Comparison of ENCODE assay signal across 27 mouse cellular contexts in genomic region chr5:52449187-52449586, GRCm38 (mm10). TPM values are rescaled to one million over a fixed set of nuclear protein-coding genes. Genes with fewer than 3 reads are reported as not detected.
DNase-seq lines count a peak whose midpoint lies in the region; ATAC-seq and TF ChIP-seq lines count a peak whose summit lies in the region.
"Had no signal": no experiment of that assay in that cellular context is flagged by ENCODE, and none has a peak within 500 bp of the region (broad histone marks: within the 10 kb centered on the region; RNA-seq: fewer than 3 reads in every experiment).

No protein-coding gene starts in this region.

- H3K9ac ChIP-seq in kidney, postnatal 0 days (ENCODE audit: low read depth, low read length), result no peak overlapping the region
- H3K9ac ChIP-seq in midbrain, embryonic 14.5 days (replicated peaks; ENCODE audit: low read length), result no peak overlapping the region
- no peak overlapping the region for H3K9ac ChIP-seq in intestine, postnatal 0 days (ENCODE audit: low read depth, low read length)
- H3K9ac ChIP-seq: embryonic facial prominence, embryonic 15.5 days; forebrain, embryonic 15.5 days; heart, embryonic 12.5 days; limb, embryonic 13.5 days; liver, embryonic 12.5 days had no signal

- no peak for ATAC-seq in kidney, postnatal 0 days (replicated peaks; ENCODE audit: low FRiP score, low read depth)
- ATAC-seq in midbrain, embryonic 14.5 days (ENCODE audit: low FRiP score, low TSS enrichment), result peak; percentile 25; the same call in 1 of the 2 replicates
- no peak for ATAC-seq in intestine, postnatal 0 days
- ATAC-seq: forebrain, embryonic 15.5 days; liver, embryonic 12.5 days had no signal

- peak; percentile 14 for DNase-seq in gastrocnemius, postnatal 14 days
- no peak for DNase-seq in gastrocnemius, postnatal 36 days
- DNase-seq in kidney, postnatal 0 days (ENCODE audit: low spot score), result no peak
- no peak for DNase-seq in kidney, adult 18-20 months
- peak; percentile 61 for DNase-seq in brain, adult 2 months (ENCODE audit: low read depth, low spot score)
- peak; percentile 57 for DNase-seq in midbrain, embryonic 14.5 days
- DNase-seq in ovary, postnatal 10 days (ENCODE audit: low spot score), result no peak
- DNase-seq: adrenal gland, adult 2 months; B cell, adult 2 months; cerebellum, adult 9-10 months; heart, postnatal 10 days; kidney, adult 11 months; lung, adult 2 months; lung, postnatal 14 days; right cerebral cortex, postnatal 25 days; spleen, adult 18-20 months had no signal

- intact Hi-C loops in gastrocnemius, postnatal 14 days (cut with DNase I; ENCODE audit: low total_unique reads), result no loop called here
- intact Hi-C loops in gastrocnemius, postnatal 36 days (cut with DNase I), result no loop called here

- 0 out of 2 replicates have a peak, but pooled peaks have one; percentile 2 for TF ChIP-seq CTCF in kidney, postnatal 0 days (IDR thresholded peaks at IDR 0.05; ENCODE audit: low read depth)
- TF ChIP-seq CTCF in intestine, postnatal 0 days (IDR thresholded peaks at IDR 0.05; ENCODE audit: low read depth), result no peak

- H3K4me3 ChIP-seq in kidney, postnatal 0 days (replicated peaks; ENCODE audit: low read depth, low read length), result no peak overlapping the region
- no peak overlapping the region for H3K4me3 ChIP-seq in midbrain, embryonic 14.5 days (replicated peaks; ENCODE audit: low read depth, low read length)
- no peak overlapping the region for H3K4me3 ChIP-seq in intestine, postnatal 0 days (ENCODE audit: low read depth, low read length)
- H3K4me3 ChIP-seq: embryonic facial prominence, embryonic 15.5 days; forebrain, embryonic 15.5 days; heart, embryonic 12.5 days; limb, embryonic 13.5 days; liver, embryonic 12.5 days had no signal

- no peaks in the 10 kb centered on the region for H3K4me1 ChIP-seq in kidney, postnatal 0 days (replicated peaks; ENCODE audit: insufficient read depth, low read length)
- no peaks in the 10 kb centered on the region for H3K4me1 ChIP-seq in midbrain, embryonic 14.5 days (ENCODE audit: control insufficient read depth, insufficient read depth, low read length)
- no peaks in the 10 kb centered on the region for H3K4me1 ChIP-seq in intestine, postnatal 0 days (replicated peaks; ENCODE audit: control insufficient read depth, insufficient read depth, low read length)
- H3K4me1 ChIP-seq: embryonic facial prominence, embryonic 15.5 days; forebrain, embryonic 15.5 days; heart, embryonic 12.5 days; limb, embryonic 13.5 days; liver, embryonic 12.5 days had no signal

- H3K4me2 ChIP-seq in kidney, postnatal 0 days (ENCODE audit: low read length), result no peak overlapping the region
- H3K4me2 ChIP-seq in midbrain, embryonic 14.5 days (ENCODE audit: low read length), result no peak overlapping the region
- no peak overlapping the region for H3K4me2 ChIP-seq in intestine, postnatal 0 days (replicated peaks; ENCODE audit: low read depth)
- H3K4me2 ChIP-seq: embryonic facial prominence, embryonic 15.5 days; forebrain, embryonic 15.5 days; heart, embryonic 12.5 days; limb, embryonic 13.5 days; liver, embryonic 12.5 days had no signal

- no peaks in the 10 kb centered on the region for H3K36me3 ChIP-seq in kidney, postnatal 0 days (ENCODE audit: insufficient read depth, low read length)
- no peaks in the 10 kb centered on the region for H3K36me3 ChIP-seq in midbrain, embryonic 14.5 days (ENCODE audit: control insufficient read depth, insufficient read depth, low read length)
- H3K36me3 ChIP-seq in intestine, postnatal 0 days (ENCODE audit: control insufficient read depth, insufficient read depth), result no peaks in the 10 kb centered on the region
- H3K36me3 ChIP-seq: embryonic facial prominence, embryonic 15.5 days; forebrain, embryonic 15.5 days; G1E; heart, embryonic 12.5 days; limb, embryonic 13.5 days; liver, embryonic 12.5 days had no signal

- no peaks in the 10 kb centered on the region for H3K9me3 ChIP-seq in kidney, postnatal 0 days (replicated peaks; ENCODE audit: low read length)
- H3K9me3 ChIP-seq in midbrain, embryonic 14.5 days (ENCODE audit: control insufficient read depth, low read length), result no peaks in the 10 kb centered on the region
- no peaks in the 10 kb centered on the region for H3K9me3 ChIP-seq in intestine, postnatal 0 days (ENCODE audit: control insufficient read depth)
- H3K9me3 ChIP-seq: embryonic facial prominence, embryonic 15.5 days; forebrain, embryonic 15.5 days; heart, embryonic 12.5 days; limb, embryonic 13.5 days; liver, embryonic 12.5 days had no signal

- no peak overlapping the region for H3K27ac ChIP-seq in kidney, postnatal 0 days
- no peak overlapping the region for H3K27ac ChIP-seq in midbrain, embryonic 14.5 days (replicated peaks; ENCODE audit: low read depth, low read length)
- no peak overlapping the region for H3K27ac ChIP-seq in intestine, postnatal 0 days (ENCODE audit: low read depth, low read length)
- H3K27ac ChIP-seq: embryonic facial prominence, embryonic 15.5 days; forebrain, embryonic 15.5 days; limb, embryonic 13.5 days; liver, embryonic 12.5 days had no signal

- 51% methylated on average over 8 of the region's 8 CpGs for WGBS in kidney, postnatal 0 days
- WGBS in midbrain, embryonic 14.5 days, result 68% methylated on average over 8 of the region's 8 CpGs
- 82% methylated on average over 8 of the region's 8 CpGs for WGBS in intestine, postnatal 0 days

- no peaks in the 10 kb centered on the region for H3K27me3 ChIP-seq in kidney, postnatal 0 days (ENCODE audit: insufficient read depth, low read length)
- no peaks in the 10 kb centered on the region for H3K27me3 ChIP-seq in midbrain, embryonic 14.5 days (ENCODE audit: control insufficient read depth, insufficient read depth, low read length)
- no peaks in the 10 kb centered on the region for H3K27me3 ChIP-seq in intestine, postnatal 0 days (replicated peaks; ENCODE audit: control insufficient read depth, insufficient read depth, low read length)
- H3K27me3 ChIP-seq: CH12.LX; embryonic facial prominence, embryonic 15.5 days; forebrain, embryonic 15.5 days; heart, embryonic 12.5 days; limb, embryonic 13.5 days; liver, embryonic 12.5 days had no signal

RNA-seq across cellular contexts. Expression of gene Ccdc149, which starts 22.1 kb away (rescaled TPM):
- total RNA-seq in gastrocnemius, postnatal 14 days (2021), result 1 to 10 TPM; 2.2 to 2.6 TPM
- 1 to 10 TPM; 1.3 to 1.5 TPM for total RNA-seq in gastrocnemius, postnatal 36 days (2021)
- 3.5 and 3.6 TPM in 2 replicates for polyA plus RNA-seq in kidney, postnatal 0 days (2015; fragmentation: Nextera tagmentation; extraction: Ambion mirVana)
- 9.3 and 9.5 TPM in 2 replicates for polyA plus RNA-seq in midbrain, embryonic 14.5 days (2014; fragmentation: Nextera tagmentation; extraction: Ambion mirVana)
- 3.0 and 3.3 TPM in 2 replicates for polyA plus RNA-seq in intestine, postnatal 0 days (2015; fragmentation: Nextera tagmentation; extraction: Ambion mirVana)
- total RNA-seq: CH12.LX; common myeloid progenitor, adult 5-6 weeks; G1E; monocyte, adult 5-6 weeks; neutrophil, adult 5-6 weeks had no signal
- polyA plus RNA-seq: G1E had no signal

Comparison
In these comparisons a context has a peak if more than half of its experiments do, and no peak if none do; other contexts are left out.
1. DNase-seq: peak in gastrocnemius, postnatal 14 days (single experiment), brain, adult 2 months (single experiment) and midbrain, embryonic 14.5 days (single experiment); none in gastrocnemius, postnatal 36 days (0 of 2), kidney, postnatal 0 days (single experiment), kidney, adult 18-20 months (single experiment) and ovary, postnatal 10 days (single experiment).